Mouse (Mus musculus) midbrain, embryonic 16.5 days (tissue): Measurements from ENCODE around the gene Gpr137. TPM values are rescaled to one million over a fixed set of nuclear protein-coding genes. Genes with fewer than 3 reads are reported as not detected.

Source experiments
- ATAC-seq: fragments of 200-750 bp; cut with Nextera tagmentation; 2 replicates; pipeline ENCODE4 v1.8.0; 2017; ENCODE audit warnings: moderate TSS enrichment
- H3K27ac ChIP-seq: fragments of 300-500 bp; sonication (generic); 2 replicates; pipeline ENCODE4 v1.5.1; 2014; ENCODE audit warnings: mild to moderate bottlenecking, low read length, mixed read lengths
- H3K27me3 ChIP-seq: fragments of 300-500 bp; sonication (generic); 2 replicates; pipeline ENCODE4 v1.6.1; 2014; ENCODE audit warnings: low read depth, low read length, mixed read lengths; ENCODE audit not compliant: control insufficient read depth, insufficient read depth
- H3K36me3 ChIP-seq: fragments of 300-500 bp; sonication (generic); 2 replicates; pipeline ENCODE4 v1.6.1; 2014; ENCODE audit warnings: mild to moderate bottlenecking, low read length, moderate library complexity, mixed read lengths; ENCODE audit not compliant: control insufficient read depth, insufficient read depth
- H3K4me1 ChIP-seq: fragments of 300-500 bp; sonication (generic); 2 replicates; pipeline ENCODE4 v1.6.1; 2014; ENCODE audit warnings: mild to moderate bottlenecking, low read length, mixed read lengths; ENCODE audit not compliant: control insufficient read depth, insufficient read depth
- H3K4me2 ChIP-seq: fragments of 300-500 bp; sonication (generic); 2 replicates; pipeline ENCODE4 v1.6.1; 2014; ENCODE audit warnings: mild to moderate bottlenecking, low read length, mixed read lengths
- H3K4me3 ChIP-seq: fragments of 300-500 bp; sonication (generic); 2 replicates; pipeline ENCODE4 v1.5.1; 2014; ENCODE audit warnings: low read depth, mild to moderate bottlenecking, low read length, moderate library complexity, mixed read lengths
- H3K9ac ChIP-seq: fragments of 300-500 bp; sonication (generic); 2 replicates; pipeline ENCODE4 v1.6.1; 2014; ENCODE audit warnings: low read depth, low read length, mixed read lengths
- H3K9me3 ChIP-seq: fragments of 300-500 bp; sonication (generic); replicated peaks from 2 replicates; pipeline ENCODE4 v1.6.1; 2014; ENCODE audit warnings: mild to moderate bottlenecking, low read length, mixed read lengths; ENCODE audit not compliant: control insufficient read depth, poor library complexity, severe bottlenecking
- WGBS: fragments of 180-500 bp; shearing (Covaris S2); extraction: QIAGEN DNeasy Blood & Tissue Kit; methylation state at CpG from one replicate; pipeline ENCODE4 v1.1.7; 2014; 5-methylcytosine and 5-hydroxymethylcytosine counted together
- polyA plus RNA-seq: library from polyadenylated mRNA; unstranded; fragments of >200 nt; fragmentation: Nextera tagmentation; extraction: Ambion mirVana; gene quantifications from 2 replicates; pipeline ENCODE4 v1.2.1, GENCODE M21; 2015

The Gpr137 gene
- polyA plus RNA-seq, 1 experiment from 2014 or later, result 69.7 TPM

DNA sequence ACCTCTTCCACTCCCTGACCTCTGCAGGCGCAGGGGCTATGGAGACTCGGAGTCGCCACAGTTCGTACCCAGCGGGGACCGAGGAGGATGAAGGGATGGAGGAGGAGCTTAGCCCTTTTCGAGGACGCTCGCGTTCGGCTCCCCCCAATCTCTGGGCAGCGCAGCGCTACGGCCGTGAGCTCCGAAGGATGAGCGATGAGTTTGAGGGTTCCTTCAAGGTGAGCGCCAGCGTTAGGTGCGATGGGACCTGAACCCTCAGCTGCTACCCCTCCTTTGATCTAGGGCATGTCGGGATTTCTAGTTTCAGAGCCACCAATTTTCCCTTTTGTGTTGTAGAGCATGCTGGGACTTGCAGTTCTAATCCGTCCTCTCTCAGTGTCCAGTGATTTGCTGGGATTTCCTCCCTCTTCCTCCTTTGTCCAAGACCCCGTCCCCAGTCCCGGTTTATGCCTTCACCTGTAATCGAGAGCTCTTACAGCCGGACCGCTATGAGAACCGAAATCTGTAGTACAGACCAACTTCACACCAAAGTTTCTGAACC, 8.4 kb upstream of the Gpr137 start:
- ATAC-seq, result peak; percentile 69
- WGBS, result under 1% methylated on average over 28 of the region's 28 CpGs
- no peaks in the 10 kb centered on the region for H3K27me3 ChIP-seq
- no peaks in the 10 kb centered on the region for H3K9me3 ChIP-seq
- H3K9ac ChIP-seq, result peak overlapping the region; percentile 70
- H3K4me2 ChIP-seq, result peak overlapping the region; percentile 82
- no peaks in the 10 kb centered on the region for H3K36me3 ChIP-seq
- peak overlapping the region; percentile 61 for H3K4me3 ChIP-seq
- peak overlapping the region; percentile 93 for H3K27ac ChIP-seq
- H3K4me1 ChIP-seq, result peaks cover 17% of the 10 kb centered on the region

DNA sequence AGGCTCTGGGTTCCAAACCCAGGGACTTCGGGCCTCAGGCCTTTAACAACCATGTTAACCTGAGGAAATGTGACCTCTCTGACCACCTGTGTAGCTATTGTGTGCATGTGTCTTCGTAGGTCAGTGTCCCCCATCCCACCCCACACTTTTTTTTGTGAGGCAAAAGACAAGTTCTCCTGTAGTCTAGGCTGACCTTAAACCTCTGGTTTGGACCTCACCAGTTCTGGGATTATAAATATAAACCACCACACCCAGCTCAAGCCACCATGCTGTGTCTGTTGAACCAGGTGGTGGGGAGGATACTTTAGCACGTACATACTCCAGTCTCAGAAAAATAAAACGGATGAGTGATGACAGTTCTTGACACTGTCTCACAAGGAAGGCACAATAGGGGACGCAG, 7.7 kb upstream of the Gpr137 start:
- Histone ChIP-seq H3K9me3 (no peaks in the 10 kb centered on the region), H3K4me3 (peak overlapping the region; percentile 61), H3K4me2 (peak overlapping the region; percentile 82), H3K4me1 (peaks cover 17% of the 10 kb centered on the region), H3K9ac (peak overlapping the region; percentile 70), H3K27ac (peak overlapping the region; percentile 93), H3K36me3 (no peaks in the 10 kb centered on the region), H3K27me3 (no peaks in the 10 kb centered on the region)
- 41% methylated on average over 5 of the region's 5 CpGs for WGBS
- ATAC-seq, result no peak

- WGBS, result 85% methylated on average over 5 of the region's 5 CpGs
- no peaks in the 10 kb centered on the region for H3K36me3 ChIP-seq
- no peak overlapping the region for H3K27ac ChIP-seq
- H3K27me3 ChIP-seq, result no peaks in the 10 kb centered on the region
- no peak for ATAC-seq
- no peak overlapping the region for H3K4me2 ChIP-seq
- H3K9ac ChIP-seq, result no peak overlapping the region; the same call in 1 of the 2 replicates
- no peak overlapping the region for H3K4me3 ChIP-seq
- H3K4me1 ChIP-seq, result peaks cover 17% of the 10 kb centered on the region
- no peaks in the 10 kb centered on the region for H3K9me3 ChIP-seq
These were observed 7.3 kb upstream of the Gpr137 start for GRCm38 (mm10) chr19:6949532-6949931.

DNA sequence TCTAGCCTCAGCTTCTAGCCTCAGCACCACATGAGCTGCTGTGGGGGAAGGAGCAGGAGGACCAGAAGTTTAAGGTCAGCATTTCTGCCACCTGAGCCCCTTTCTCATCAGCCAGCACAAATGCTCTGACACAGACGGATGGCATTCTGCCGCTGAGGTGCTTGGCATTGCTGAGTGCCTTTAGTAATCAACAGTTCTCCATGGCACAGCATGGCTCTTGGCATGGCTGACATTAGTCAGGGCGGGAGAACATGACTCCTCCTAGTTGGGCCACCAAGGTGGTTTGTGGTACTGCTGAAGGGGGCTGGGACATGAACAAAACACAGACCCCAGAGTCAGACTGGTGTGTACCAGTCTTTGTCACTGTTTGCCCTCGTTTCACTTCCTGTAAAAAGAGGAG, 5.9 kb upstream of the Gpr137 start:
- Histone ChIP-seq H3K4me2 (no peak overlapping the region), H3K9me3 (no peaks in the 10 kb centered on the region), H3K4me3 (no peak overlapping the region), H3K36me3 (no peaks in the 10 kb centered on the region), H3K4me1 (peaks cover 17% of the 10 kb centered on the region), H3K27me3 (no peaks in the 10 kb centered on the region), H3K9ac (no peak overlapping the region), H3K27ac (no peak overlapping the region)
- WGBS, result 94% methylated on average over 4 of the region's 4 CpGs
- no peak for ATAC-seq

GRCm38 (mm10) chr19:6947742-6948141, 5.5 kb upstream of the Gpr137 start:
- no peak overlapping the region for H3K9ac ChIP-seq
- no peaks in the 10 kb centered on the region for H3K9me3 ChIP-seq
- no peaks in the 10 kb centered on the region for H3K36me3 ChIP-seq
- H3K4me1 ChIP-seq, result peaks cover 18% of the 10 kb centered on the region
- no peak for ATAC-seq
- no peak overlapping the region for H3K4me2 ChIP-seq
- H3K27me3 ChIP-seq, result no peaks in the 10 kb centered on the region
- no peak overlapping the region for H3K4me3 ChIP-seq
- 55% methylated on average over 4 of the region's 4 CpGs for WGBS
- no peak overlapping the region for H3K27ac ChIP-seq

GRCm38 (mm10) chr19:6943709-6944108, 1.4 kb upstream of the Gpr137 start:
- H3K4me2 ChIP-seq, result 0 out of 2 replicates have a peak overlapping the region, but pooled peaks have one; percentile 1
- H3K9ac ChIP-seq, result no peak overlapping the region
- no peak overlapping the region for H3K27ac ChIP-seq
- peaks cover 27% of the 10 kb centered on the region for H3K4me1 ChIP-seq
- no peaks in the 10 kb centered on the region for H3K9me3 ChIP-seq
- ATAC-seq, result no peak
- no peaks in the 10 kb centered on the region for H3K27me3 ChIP-seq
- H3K36me3 ChIP-seq, result no peaks in the 10 kb centered on the region
- 91% methylated on average over 6 of the region's 6 CpGs for WGBS
- no peak overlapping the region for H3K4me3 ChIP-seq

DNA sequence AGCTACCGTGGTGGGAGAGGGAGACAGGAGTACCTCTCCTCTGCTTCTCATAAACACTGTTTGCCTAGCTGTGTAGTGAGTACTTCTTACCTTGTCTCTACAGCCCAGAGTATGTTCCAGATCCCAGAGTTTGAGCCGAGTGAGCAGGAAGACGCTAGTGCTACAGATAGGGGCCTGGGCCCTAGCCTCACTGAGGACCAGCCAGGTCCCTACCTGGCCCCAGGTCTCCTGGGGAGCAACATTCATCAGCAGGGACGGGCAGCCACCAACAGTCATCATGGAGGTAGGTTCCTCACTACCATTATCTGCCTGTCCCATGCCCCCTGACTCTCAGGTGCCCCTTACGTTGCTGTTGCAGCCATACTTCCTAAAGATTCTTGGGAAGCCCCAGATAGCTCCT, 484 bp upstream of the Gpr137 start:
- Histone ChIP-seq H3K9ac (peak overlapping the region; percentile 99), H3K4me3 (peak overlapping the region; percentile 89), H3K36me3 (no peaks in the 10 kb centered on the region), H3K27me3 (no peaks in the 10 kb centered on the region), H3K9me3 (no peaks in the 10 kb centered on the region), H3K27ac (peak overlapping the region; percentile 98), H3K4me1 (peaks cover 30% of the 10 kb centered on the region), H3K4me2 (peak overlapping the region; percentile 99)
- 31% methylated on average over 5 of the region's 5 CpGs for WGBS
- peak; percentile 9; the same call in 1 of the 2 replicates for ATAC-seq

GRCm38 (mm10) chr19:6941372-6942248, 670 bp downstream of the Gpr137 start, which contains the start of gene Bad:
Gene Bad, plus strand, starts transcription at chr19:6941861.
- peak within 1 kb of the TSS; percentile 89 for H3K4me3 ChIP-seq
- no peaks in the 10 kb centered on the region for H3K9me3 ChIP-seq
- no peaks in the 10 kb centered on the region for H3K27me3 ChIP-seq
- H3K4me2 ChIP-seq, result peak within 1 kb of the TSS; percentile 99
- ATAC-seq, result peak; percentile 89
- H3K9ac ChIP-seq, result peak within 1 kb of the TSS; percentile 99
- no peaks in the 10 kb centered on the region for H3K36me3 ChIP-seq
- H3K27ac ChIP-seq, result peak within 1 kb of the TSS; percentile 98
- H3K4me1 ChIP-seq, result peaks cover 30% of the 10 kb centered on the region
- WGBS, result under 1% methylated on average over 77 of the region's 83 CpGs
